Mouse (Mus musculus) MEL (cell line): ENCODE measurements around the gene Slc44a4. TPM values are rescaled to one million over a fixed set of nuclear protein-coding genes. Genes with fewer than 3 reads are reported as not detected.

Experiments used
- DNase-seq: peaks from one replicate; pipeline ENCODE4 v3.0.0; 2011; ENCODE audit warnings: low read depth, low spot score
- H3K27ac ChIP-seq: 2 replicates; pipeline ENCODE4 v1.5.1; 2012; ENCODE audit warnings: low read depth, mild to moderate bottlenecking, control low read depth, low read length, moderate library complexity; ENCODE audit not compliant: control insufficient read depth
- H3K27me3 ChIP-seq, 2 experiments: fragments of 150-350 bp in 1 of 2; sonication (generic) in 1 of 2; 2 replicates each; pipeline ENCODE4 v1.6.1; 2012; ENCODE audit warnings: low read length in 2 of 2, mild to moderate bottlenecking in 2 of 2, improper control_type of control experiment in 1 of 2, moderate library complexity in 1 of 2; ENCODE audit not compliant: insufficient read depth in 2 of 2, control insufficient read depth in 1 of 2
- H3K36me3 ChIP-seq, 2 experiments: 2 replicates each; pipeline ENCODE4 v1.6.1; 2012 to 2014; ENCODE audit warnings: low read length in 2 of 2, improper control_type of control experiment in 1 of 2, inconsistent platforms in 1 of 2, mild to moderate bottlenecking in 1 of 2; ENCODE audit not compliant: insufficient read depth in 2 of 2, control insufficient read depth in 1 of 2
- H3K4me1 ChIP-seq, 2 experiments: fragments of 150-350 bp in 1 of 2; sonication (generic) in 1 of 2; 2 replicates each; pipeline ENCODE4 v1.6.1; 2012; ENCODE audit warnings: low read length in 2 of 2, improper control_type of control experiment in 1 of 2, mild to moderate bottlenecking in 1 of 2; ENCODE audit not compliant: insufficient read depth in 2 of 2, control insufficient read depth in 1 of 2
- H3K4me3 ChIP-seq, 2 experiments: fragments of 150-350 bp in 1 of 2; sonication (generic) in 1 of 2; 2 replicates each; pipeline ENCODE4 v1.5.1; 2012; ENCODE audit warnings: low read depth in 2 of 2, low read length in 2 of 2, mild to moderate bottlenecking in 2 of 2, moderate library complexity in 2 of 2, control low read depth in 1 of 2, improper control_type of control experiment in 1 of 2; ENCODE audit not compliant: control insufficient read depth in 1 of 2, insufficient read depth in 1 of 2
- H3K79me2 ChIP-seq: 2 replicates; pipeline ENCODE4 v1.6.1; 2012; ENCODE audit warnings: mild to moderate bottlenecking, low read length, moderate library complexity; ENCODE audit not compliant: control insufficient read depth, poor library complexity, insufficient read depth
- H3K9ac ChIP-seq: 2 replicates; pipeline ENCODE4 v1.6.1; 2012; ENCODE audit warnings: low read depth, mild to moderate bottlenecking, control low read depth, low read length, moderate library complexity; ENCODE audit not compliant: control insufficient read depth, poor library complexity, severe bottlenecking
- H3K9me3 ChIP-seq: fragments of 150-350 bp; sonication (generic); replicated peaks from 2 replicates; pipeline ENCODE4 v1.6.1; 2012; ENCODE audit warnings: mild to moderate bottlenecking, low read length, improper control_type of control experiment, moderate library complexity; ENCODE audit not compliant: insufficient read depth
- CTCF ChIP-seq, 3 experiments: IDR thresholded peaks in 2 of 3; conservative IDR thresholded peaks in 1 of 3; 2 replicates each; pipeline ENCODE4 v1.5.1; 2011 to 2012; ENCODE audit warnings: low read length in 3 of 3, low read depth in 2 of 3, mild to moderate bottlenecking in 2 of 3, improper control_type of control experiment in 1 of 3, inconsistent platforms in 1 of 3, mixed read lengths in 1 of 3, moderate library complexity in 1 of 3; ENCODE audit not compliant: control insufficient read depth in 1 of 3, insufficient read depth in 1 of 3, poor library complexity in 1 of 3, severe bottlenecking in 1 of 3
- GABPA ChIP-seq: IDR thresholded peaks from 2 replicates; pipeline ENCODE4 v1.6.1; 2012; ENCODE audit warnings: low read depth, mild to moderate bottlenecking, inconsistent platforms, low read length, improper control_type of control experiment, moderate library complexity
- JUND ChIP-seq: IDR thresholded peaks from 2 replicates; pipeline ENCODE4 v1.6.1; 2011; ENCODE audit warnings: low read depth, mild to moderate bottlenecking, improper control_type of control experiment, low read length
- MYC ChIP-seq: IDR thresholded peaks from 2 replicates; pipeline ENCODE4 v1.6.1; 2011; ENCODE audit warnings: low read depth, mild to moderate bottlenecking, low read length, improper control_type of control experiment, moderate library complexity
- NELFE ChIP-seq: IDR thresholded peaks from 2 replicates; pipeline ENCODE4 v1.6.1; 2011; ENCODE audit warnings: low read depth, low read length, improper control_type of control experiment
- POLR2AphosphoS5 ChIP-seq: IDR thresholded peaks from 2 replicates; pipeline ENCODE4 v1.6.1; 2012; ENCODE audit warnings: low read depth, borderline replicate concordance, mild to moderate bottlenecking, inconsistent platforms, low read length, moderate library complexity, mixed read lengths
- RAD21 ChIP-seq: IDR thresholded peaks from 2 replicates; pipeline ENCODE4 v1.6.1; 2011; ENCODE audit warnings: mild to moderate bottlenecking, low read depth, low read length, improper control_type of control experiment
- SMC3 ChIP-seq: IDR thresholded peaks from 2 replicates; pipeline ENCODE4 v1.6.1; 2011; ENCODE audit warnings: low read depth, low read length, improper control_type of control experiment
- USF2 ChIP-seq, 2 experiments: IDR thresholded peaks; 2 replicates each; pipeline ENCODE4 v1.6.1; 2011 to 2012; ENCODE audit warnings: improper control_type of control experiment in 2 of 2, low read length in 2 of 2, borderline replicate concordance in 1 of 2, inconsistent platforms in 1 of 2, low read depth in 1 of 2, mild to moderate bottlenecking in 1 of 2; ENCODE audit not compliant: insufficient read depth in 1 of 2
- ZKSCAN1 ChIP-seq: IDR thresholded peaks from 2 replicates; pipeline ENCODE4 v1.6.1; 2012; ENCODE audit warnings: low read depth, mild to moderate bottlenecking, inconsistent platforms, low read length, improper control_type of control experiment, moderate library complexity
- ZNF384 ChIP-seq: IDR thresholded peaks from 2 replicates; pipeline ENCODE4 v1.6.1; 2012; ENCODE audit warnings: low read depth, mild to moderate bottlenecking, inconsistent platforms, low read length, improper control_type of control experiment
- polyA plus RNA-seq, 2 experiments: library from polyadenylated mRNA; stranded (reverse) in 1 of 2; unstranded in 1 of 2; fragments of >175 nt in 1 of 2; fragments of >200 nt in 1 of 2; gene quantifications; 2 replicates each; pipeline versions ENCODE4 v1.2.1 to v1.2.4; 2012; ENCODE audit warnings: low replicate concordance in 2 of 2, low read depth in 1 of 2; ENCODE audit not compliant: insufficient read length in 2 of 2, insufficient read depth in 1 of 2, missing spikeins in 1 of 2
- total RNA-seq: library from RNA; depleted of rRNA; stranded (reverse); fragments of 300-350 nt; gene quantifications from 2 replicates; pipeline ENCODE4 v1.2.3, GENCODE M21; 2012

Gene Slc44a4
- total and polyA plus RNA-seq, 3 experiments, result 0.06 to 0.12 TPM; not detected in 1

- H3K36me3 ChIP-seq, result no peaks in the 10 kb centered on the region; a peak in 1 of 4 replicates
- H3K4me3 ChIP-seq, result no peak overlapping the region
- no peak overlapping the region for H3K27ac ChIP-seq
- no peak for TF ChIP-seq ZNF384
- peak in 2 of 3 experiments; percentile 37 to 48; a peak in 4 of 6 replicates for TF ChIP-seq CTCF (IDR thresholded peaks at IDR 0.05 in 2 of 3, conservative IDR thresholded peaks at IDR 0.05 in 1 of 3; ENCODE audit: control insufficient read depth in 1 of 3, insufficient read depth in 1 of 3, low read depth in 2 of 3, low read length in 3 of 3, poor library complexity in 1 of 3, severe bottlenecking in 1 of 3)
- TF ChIP-seq JUND, result no peak
- peak; percentile 30 for TF ChIP-seq RAD21
- no peak for TF ChIP-seq MYC
- peak; percentile 18; the same call in 1 of the 2 replicates for TF ChIP-seq SMC3
- TF ChIP-seq GABPA, result no peak
- H3K9ac ChIP-seq, result no peak overlapping the region
- H3K27me3 ChIP-seq, result no peaks in the 10 kb centered on the region
- no peak for DNase-seq
- peaks cover 0 to 14% of the 10 kb centered on the region in 2 experiments; a peak in 2 of 4 replicates for H3K4me1 ChIP-seq
- no peaks in the 10 kb centered on the region for H3K79me2 ChIP-seq
- H3K9me3 ChIP-seq, result no peaks in the 10 kb centered on the region
Measured at GRCm38 (mm10) chr17:34915410-34915831, 1.2 kb downstream of the Slc44a4 start.

- Histone ChIP-seq H3K9me3 (no peaks in the 10 kb centered on the region), H3K4me3 (no peak overlapping the region), H3K79me2 (no peaks in the 10 kb centered on the region), H3K27me3 (no peaks in the 10 kb centered on the region), H3K27ac (no peak overlapping the region), H3K4me1 (peaks cover 0 to 14% of the 10 kb centered on the region in 2 experiments; a peak in 2 of 4 replicates), H3K9ac (no peak overlapping the region), H3K36me3 (no peaks in the 10 kb centered on the region; a peak in 1 of 4 replicates)
- DNase-seq, result no peak
- TF ChIP-seq POLR2AphosphoS5, result no peak
- TF ChIP-seq ZNF384, result 0 out of 2 replicates have a peak, but pooled peaks have one; percentile 4
Measured at GRCm38 (mm10) chr17:34916316-34916715, 2.0 kb downstream of the Slc44a4 start.

- H3K4me3 ChIP-seq, result no peak overlapping the region
- TF ChIP-seq POLR2AphosphoS5 (no peak), USF2 (IDR thresholded peaks at IDR 0.05; ENCODE audit: borderline replicate concordance in 1 of 2, insufficient read depth in 1 of 2, low read depth in 1 of 2, low read length in 2 of 2) (no peak), NELFE (no peak), ZKSCAN1 (no peak), SMC3 (no peak)
- TF ChIP-seq, all 39 proteins: peak for 0
- no peak for DNase-seq
- Histone ChIP-seq H3K27ac (no peak overlapping the region), H3K9ac (no peak overlapping the region), H3K79me2 (no peaks in the 10 kb centered on the region), H3K27me3 (no peaks in the 10 kb centered on the region), H3K4me1 (peaks cover 0 to 14% of the 10 kb centered on the region in 2 experiments; a peak in 2 of 4 replicates), H3K9me3 (no peaks in the 10 kb centered on the region), H3K36me3 (no peaks in the 10 kb centered on the region; a peak in 1 of 4 replicates)
Measured at GRCm38 (mm10) chr17:34917188-34917587, 2.9 kb downstream of the Slc44a4 start.
